Mouse (Mus musculus): ENCODE measurements around the gene Orai1. TPM values are rescaled to one million over a fixed set of nuclear protein-coding genes. Genes with fewer than 3 reads are reported as not detected.

Gene Orai1
- polyA plus RNA-seq, 1 experiment from 2014 or later, result 14.3 TPM

DNA sequence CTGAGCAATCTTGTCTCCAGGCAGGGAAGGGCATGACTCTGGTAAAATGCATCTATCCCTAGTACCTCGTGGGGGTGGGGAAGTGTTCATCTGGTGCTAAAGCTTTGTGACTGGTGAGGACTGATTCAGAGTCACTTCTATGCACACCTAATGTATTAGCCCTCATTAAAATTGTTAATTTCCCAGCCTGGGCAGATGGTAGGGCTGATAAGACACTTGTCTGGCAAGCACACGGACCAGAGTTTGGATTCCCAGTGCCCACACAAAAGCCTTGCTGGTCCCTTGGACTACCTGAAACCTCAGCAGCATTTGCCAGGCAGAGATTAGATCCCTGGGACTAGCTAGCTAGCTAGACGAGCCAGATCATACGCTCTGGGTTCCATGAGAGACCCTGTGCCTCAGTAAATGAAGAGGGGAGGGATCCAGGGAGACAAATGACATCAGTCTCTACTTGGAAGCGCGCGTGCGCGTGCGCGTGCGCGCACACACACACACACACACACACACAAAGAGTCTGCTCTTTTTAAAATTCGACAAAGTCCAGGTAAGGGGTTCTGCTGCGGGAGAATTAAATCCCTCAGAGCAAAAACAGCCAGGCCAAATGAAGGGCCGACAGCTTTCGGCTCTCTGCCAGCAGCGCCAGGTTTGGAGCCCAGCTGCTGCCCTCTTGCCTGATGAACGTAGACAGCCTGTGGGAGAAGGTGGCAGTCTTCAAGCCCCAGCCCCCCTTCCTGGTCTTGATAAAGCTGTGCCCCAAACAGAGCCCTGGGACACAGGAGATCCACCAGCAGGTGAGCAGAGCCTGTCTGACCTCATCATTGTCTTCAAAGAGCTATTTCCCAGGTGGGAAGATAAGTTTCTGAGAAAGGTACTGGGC lies 8.9 kb upstream of the Orai1 start:
- Histone ChIP-seq H3K27ac (replicated peaks) (peak overlapping the region; percentile 41), H3K27me3 (no peaks in the 10 kb centered on the region), H3K4me1 (replicated peaks) (peaks cover 8% of the 10 kb centered on the region; the same call in 1 of the 2 replicates), H3K36me3 (no peaks in the 10 kb centered on the region), H3K4me2 (peak overlapping the region; percentile 24; the same call in 1 of the 2 replicates), H3K9ac (no peak overlapping the region), H3K4me3 (peak overlapping the region; percentile 9; the same call in 1 of the 2 replicates), H3K9me3 (no peaks in the 10 kb centered on the region)
- 49% methylated on average over 19 of the region's 19 CpGs for WGBS
- no peak for ATAC-seq (ENCODE audit: low FRiP score, low read depth)

- WGBS, result 73% methylated on average over 7 of the region's 7 CpGs
- no peak for ATAC-seq (ENCODE audit: low FRiP score, low read depth)
- no peaks in the 10 kb centered on the region for H3K9me3 ChIP-seq
- H3K4me2 ChIP-seq, result no peak overlapping the region
- no peak overlapping the region for H3K27ac ChIP-seq (replicated peaks)
- no peaks in the 10 kb centered on the region for H3K36me3 ChIP-seq
- peaks cover 8% of the 10 kb centered on the region; the same call in 1 of the 2 replicates for H3K4me1 ChIP-seq (replicated peaks)
- no peak overlapping the region for H3K4me3 ChIP-seq
- H3K27me3 ChIP-seq, result no peaks in the 10 kb centered on the region
- no peak overlapping the region for H3K9ac ChIP-seq
Measured at GRCm38 (mm10) chr5:123008877-123009493, 5.9 kb upstream of the Orai1 start.

DNA sequence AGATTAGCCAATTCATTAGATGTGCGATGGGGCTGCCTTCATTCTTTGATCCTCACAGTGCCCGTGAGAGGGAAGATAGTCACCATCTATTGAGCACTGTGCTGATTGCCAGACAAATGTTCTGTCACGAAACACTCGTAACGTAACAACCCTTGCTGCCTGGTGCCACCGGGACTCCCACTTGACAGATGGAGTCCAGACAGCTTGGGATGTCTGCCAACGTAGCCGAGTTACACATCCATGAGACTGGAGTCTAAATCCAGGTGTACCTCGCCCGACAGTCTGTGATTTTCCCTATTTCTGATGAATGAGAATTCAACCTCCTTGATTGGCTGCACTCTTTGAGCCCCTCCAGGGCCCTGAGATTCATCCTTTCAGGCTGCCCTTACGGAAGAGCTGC lies 5.0 kb upstream of the Orai1 start:
- 53% methylated on average over 11 of the region's 11 CpGs for WGBS
- H3K9me3 ChIP-seq, result no peaks in the 10 kb centered on the region
- no peak for ATAC-seq (ENCODE audit: low FRiP score, low read depth)
- H3K4me2 ChIP-seq, result no peak overlapping the region
- H3K4me1 ChIP-seq (replicated peaks), result peaks cover 13% of the 10 kb centered on the region
- no peak overlapping the region; the same call in 1 of the 2 replicates for H3K27ac ChIP-seq (replicated peaks)
- no peak overlapping the region for H3K4me3 ChIP-seq
- no peak overlapping the region for H3K9ac ChIP-seq
- no peaks in the 10 kb centered on the region for H3K36me3 ChIP-seq
- no peaks in the 10 kb centered on the region for H3K27me3 ChIP-seq

GRCm38 (mm10) chr5:123010806-123011205 lies 4.1 kb upstream of the Orai1 start:
- no peaks in the 10 kb centered on the region for H3K9me3 ChIP-seq
- no peak overlapping the region for H3K27ac ChIP-seq (replicated peaks)
- WGBS, result 94% methylated on average over 6 of the region's 6 CpGs
- H3K4me1 ChIP-seq (replicated peaks), result peaks cover 15% of the 10 kb centered on the region
- H3K4me3 ChIP-seq, result no peak overlapping the region
- no peak overlapping the region for H3K9ac ChIP-seq
- no peaks in the 10 kb centered on the region for H3K27me3 ChIP-seq
- H3K4me2 ChIP-seq, result no peak overlapping the region
- ATAC-seq (ENCODE audit: low FRiP score, low read depth), result no peak
- no peaks in the 10 kb centered on the region for H3K36me3 ChIP-seq

GRCm38 (mm10) chr5:123011705-123012104 lies 3.2 kb upstream of the Orai1 start:
- Histone ChIP-seq H3K27ac (replicated peaks) (no peak overlapping the region), H3K4me1 (replicated peaks) (peaks cover 17% of the 10 kb centered on the region), H3K4me2 (no peak overlapping the region), H3K4me3 (no peak overlapping the region), H3K9ac (no peak overlapping the region), H3K27me3 (no peaks in the 10 kb centered on the region), H3K9me3 (no peaks in the 10 kb centered on the region), H3K36me3 (no peaks in the 10 kb centered on the region)
- 94% methylated on average over 9 of the region's 9 CpGs for WGBS
- no peak for ATAC-seq (ENCODE audit: low FRiP score, low read depth)

DNA sequence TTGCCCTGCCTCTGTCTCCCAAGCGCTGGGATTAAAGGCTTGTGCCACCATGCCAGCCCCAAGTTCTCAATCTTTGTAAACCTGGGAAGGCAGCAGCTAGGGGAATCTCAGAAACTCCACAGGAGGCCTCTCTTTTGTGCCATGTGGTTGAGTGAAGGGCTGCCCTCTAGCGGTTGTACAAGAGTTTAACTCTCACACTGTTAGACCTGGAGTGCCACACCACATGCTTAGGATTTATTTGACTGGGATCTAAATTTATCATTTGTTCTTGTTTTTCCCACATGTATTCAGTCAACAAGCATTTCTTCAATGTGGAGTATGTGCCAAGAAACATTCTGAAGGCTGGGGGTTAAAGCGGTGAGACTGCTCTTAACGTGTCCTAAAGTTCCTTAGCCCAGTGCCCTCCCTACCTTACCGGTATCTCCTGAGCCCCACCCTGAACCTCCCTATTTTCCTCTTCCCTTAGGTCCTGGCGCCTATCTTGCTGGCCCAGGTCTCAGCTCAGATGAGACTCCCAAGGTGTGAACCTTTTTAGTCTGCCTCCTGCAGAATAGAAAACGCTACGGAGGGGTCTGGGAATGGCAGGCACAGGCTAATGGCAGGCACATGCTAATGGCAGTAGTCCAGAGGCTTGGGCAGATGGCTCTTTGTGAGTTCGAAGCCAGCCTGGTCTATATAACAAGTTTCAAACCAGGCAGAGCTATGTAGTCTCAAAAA lies 1.1 kb upstream of the Orai1 start:
- H3K27me3 ChIP-seq, result no peaks in the 10 kb centered on the region
- H3K4me1 ChIP-seq (replicated peaks), result peaks cover 27% of the 10 kb centered on the region
- no peaks in the 10 kb centered on the region for H3K36me3 ChIP-seq
- no peak overlapping the region for H3K27ac ChIP-seq (replicated peaks)
- ATAC-seq (ENCODE audit: low FRiP score, low read depth), result no peak
- no peak overlapping the region for H3K4me3 ChIP-seq
- no peaks in the 10 kb centered on the region for H3K9me3 ChIP-seq
- 59% methylated on average over 9 of the region's 9 CpGs for WGBS
- no peak overlapping the region for H3K9ac ChIP-seq
- H3K4me2 ChIP-seq, result no peak overlapping the region

- peak overlapping the region; percentile 90; the same call in 1 of the 2 replicates for H3K27ac ChIP-seq (replicated peaks)
- 20% methylated on average over 8 of the region's 8 CpGs for WGBS
Measured at GRCm38 (mm10) chr5:123015915-123016314, 1.0 kb downstream of the Orai1 start.

GRCm38 (mm10) chr5:123017504-123017903 lies 2.6 kb downstream of the Orai1 start:
- Histone ChIP-seq H3K4me1 (replicated peaks) (peaks cover 37% of the 10 kb centered on the region), H3K9me3 (no peaks in the 10 kb centered on the region), H3K9ac (no peak overlapping the region), H3K4me3 (no peak overlapping the region), H3K27me3 (no peaks in the 10 kb centered on the region), H3K4me2 (no peak overlapping the region), H3K27ac (replicated peaks) (no peak overlapping the region), H3K36me3 (no peaks in the 10 kb centered on the region)
- WGBS, result 77% methylated on average over 4 of the region's 4 CpGs
- no peak for ATAC-seq (ENCODE audit: low FRiP score, low read depth)

More at GRCm38 (mm10) chr5:123015915-123016314, 1.0 kb downstream of the Orai1 start:
- H3K9ac ChIP-seq, result peak overlapping the region; percentile 68
- no peak for ATAC-seq (ENCODE audit: low FRiP score, low read depth)
- H3K4me2 ChIP-seq, result peak overlapping the region; percentile 67
- peaks cover 37% of the 10 kb centered on the region for H3K4me1 ChIP-seq (replicated peaks)
- H3K27me3 ChIP-seq, result no peaks in the 10 kb centered on the region
- no peaks in the 10 kb centered on the region for H3K9me3 ChIP-seq
- H3K36me3 ChIP-seq, result no peaks in the 10 kb centered on the region
- H3K4me3 ChIP-seq, result peak overlapping the region; percentile 61

GRCm38 (mm10) chr5:123019336-123020016 lies 4.6 kb downstream of the Orai1 start:
- no peaks in the 10 kb centered on the region for H3K9me3 ChIP-seq
- no peak overlapping the region for H3K9ac ChIP-seq
- H3K36me3 ChIP-seq, result no peaks in the 10 kb centered on the region
- 42% methylated on average over 10 of the region's 10 CpGs for WGBS
- H3K4me3 ChIP-seq, result no peak overlapping the region
- ATAC-seq (ENCODE audit: low FRiP score, low read depth), result 0 out of 2 replicates have a peak, but pooled peaks have one; percentile 38
- no peaks in the 10 kb centered on the region for H3K27me3 ChIP-seq
- H3K27ac ChIP-seq (replicated peaks), result peak overlapping the region; percentile 68
- H3K4me1 ChIP-seq (replicated peaks), result peaks cover 35% of the 10 kb centered on the region
- H3K4me2 ChIP-seq, result no peak overlapping the region; the same call in 1 of the 2 replicates

DNA sequence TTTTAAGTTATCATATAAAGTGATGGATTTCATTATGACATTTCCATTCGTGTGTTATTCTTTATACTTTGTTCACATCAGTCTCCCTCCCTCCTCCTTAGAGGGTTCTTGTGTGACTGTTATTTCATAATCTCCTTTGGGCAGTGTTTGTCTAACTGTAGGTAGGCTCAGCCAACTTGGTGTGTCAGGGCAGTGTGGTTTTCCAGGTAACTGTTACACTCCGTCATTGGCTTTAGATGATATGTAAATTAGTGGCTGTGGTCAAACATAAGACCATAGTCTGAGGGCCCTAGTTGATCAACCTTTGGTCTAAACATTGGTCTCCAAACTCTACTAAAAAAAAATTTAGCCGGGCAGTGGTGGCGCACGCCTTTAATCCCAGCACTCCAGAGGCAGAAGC lies 5.6 kb downstream of the Orai1 start:
- Histone ChIP-seq H3K9me3 (no peaks in the 10 kb centered on the region), H3K27ac (replicated peaks) (peak overlapping the region; percentile 68; the same call in 1 of the 2 replicates), H3K36me3 (no peaks in the 10 kb centered on the region), H3K4me1 (replicated peaks) (peaks cover 32% of the 10 kb centered on the region), H3K4me2 (no peak overlapping the region), H3K27me3 (no peaks in the 10 kb centered on the region), H3K9ac (no peak overlapping the region), H3K4me3 (no peak overlapping the region)
- ATAC-seq (ENCODE audit: low FRiP score, low read depth), result no peak
- WGBS, result 93% methylated on average over 5 of the region's 5 CpGs

GRCm38 (mm10) chr5:123021438-123021837 lies 6.6 kb downstream of the Orai1 start:
- no peak for ATAC-seq (ENCODE audit: low FRiP score, low read depth)
- Histone ChIP-seq H3K9ac (no peak overlapping the region), H3K4me3 (no peak overlapping the region), H3K4me2 (no peak overlapping the region), H3K27ac (replicated peaks) (no peak overlapping the region), H3K36me3 (no peaks in the 10 kb centered on the region), H3K4me1 (replicated peaks) (peaks cover 26% of the 10 kb centered on the region), H3K9me3 (no peaks in the 10 kb centered on the region), H3K27me3 (no peaks in the 10 kb centered on the region)
- WGBS, result 90% methylated on average over 7 of the region's 7 CpGs

Measured in hindbrain, embryonic 15.5 days (tissue).